Mouse (Mus musculus): ENCODE data around the gene Sec63. TPM values are rescaled to one million over a fixed set of nuclear protein-coding genes. Genes with fewer than 3 reads are reported as not detected.

The Sec63 gene
- polyA plus RNA-seq, 1 experiment, result 35.1 TPM

DNA sequence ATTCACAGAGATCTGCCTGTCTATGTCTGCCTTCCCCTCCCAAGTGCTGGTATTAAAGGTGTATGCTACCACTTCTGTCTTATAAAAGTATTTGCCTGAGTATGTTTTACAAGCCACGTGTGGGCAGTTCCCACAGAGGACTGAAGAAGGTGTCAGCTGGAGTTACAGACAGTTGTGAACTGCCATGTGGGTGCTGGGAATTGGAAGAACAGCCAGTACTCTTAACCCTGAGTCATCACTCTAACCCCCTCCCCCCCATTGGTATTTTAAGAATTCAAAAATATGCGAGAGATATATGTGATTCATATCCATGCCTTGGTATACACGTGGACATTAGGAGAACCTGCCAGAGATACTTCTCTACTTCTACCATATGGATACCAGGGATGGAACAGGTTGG is 20.4 kb downstream of the Sec63 start:
- H3K27me3 ChIP-seq (ENCODE audit: control insufficient read depth, insufficient read depth, low read length, poor library complexity, severe bottlenecking), result no peaks in the 10 kb centered on the region
- H3K36me3 ChIP-seq (ENCODE audit: control insufficient read depth, insufficient read depth, low read length, poor library complexity, severe bottlenecking), result no peaks in the 10 kb centered on the region; the same call in 1 of the 2 replicates
- H3K27ac ChIP-seq (ENCODE audit: insufficient read depth, low read length), result no peak overlapping the region
- no peaks in the 10 kb centered on the region for H3K4me1 ChIP-seq (ENCODE audit: control insufficient read depth, insufficient read depth, low read length)
- H3K4me3 ChIP-seq (ENCODE audit: low read depth, low read length), result no peak overlapping the region
- no peak for TF ChIP-seq CTCF (IDR thresholded peaks at IDR 0.05; ENCODE audit: low read depth, low read length)
- TF ChIP-seq POLR2A (IDR thresholded peaks at IDR 0.05; ENCODE audit: insufficient read depth, low read length), result no peak
- TF ChIP-seq EP300 (IDR thresholded peaks at IDR 0.05; ENCODE audit: insufficient read depth, low read depth, low read length), result no peak
- H3K9ac ChIP-seq (ENCODE audit: low read depth, poor library complexity, severe bottlenecking), result no peak overlapping the region
- H3K9me3 ChIP-seq (replicated peaks; ENCODE audit: control insufficient read depth, insufficient read depth, low read length, poor library complexity, severe bottlenecking), result no peaks in the 10 kb centered on the region

- H3K27me3 ChIP-seq (ENCODE audit: control insufficient read depth, insufficient read depth, low read length, poor library complexity, severe bottlenecking), result no peaks in the 10 kb centered on the region
- no peak overlapping the region for H3K27ac ChIP-seq (ENCODE audit: insufficient read depth, low read length)
- no peak overlapping the region for H3K4me3 ChIP-seq (ENCODE audit: low read depth, low read length)
- H3K9ac ChIP-seq (ENCODE audit: low read depth, poor library complexity, severe bottlenecking), result no peak overlapping the region
- H3K9me3 ChIP-seq (replicated peaks; ENCODE audit: control insufficient read depth, insufficient read depth, low read length, poor library complexity, severe bottlenecking), result no peaks in the 10 kb centered on the region
- TF ChIP-seq EP300 (IDR thresholded peaks at IDR 0.05; ENCODE audit: insufficient read depth, low read depth, low read length) (no peak), POLR2A (IDR thresholded peaks at IDR 0.05; ENCODE audit: insufficient read depth, low read length) (no peak), CTCF (IDR thresholded peaks at IDR 0.05; ENCODE audit: low read depth, low read length) (no peak)
- no peaks in the 10 kb centered on the region for H3K4me1 ChIP-seq (ENCODE audit: control insufficient read depth, insufficient read depth, low read length)
- peaks cover 7% of the 10 kb centered on the region; the same call in 1 of the 2 replicates for H3K36me3 ChIP-seq (ENCODE audit: control insufficient read depth, insufficient read depth, low read length, poor library complexity, severe bottlenecking)
Observed at GRCm38 (mm10) chr10:42800922-42801321, 39.6 kb downstream of the Sec63 start.

- Histone ChIP-seq H3K4me1 (ENCODE audit: control insufficient read depth, insufficient read depth, low read length) (no peaks in the 10 kb centered on the region), H3K9me3 (replicated peaks; ENCODE audit: control insufficient read depth, insufficient read depth, low read length, poor library complexity, severe bottlenecking) (no peaks in the 10 kb centered on the region), H3K9ac (ENCODE audit: low read depth, poor library complexity, severe bottlenecking) (no peak overlapping the region), H3K4me3 (ENCODE audit: low read depth, low read length) (no peak overlapping the region), H3K27ac (ENCODE audit: insufficient read depth, low read length) (no peak overlapping the region), H3K27me3 (ENCODE audit: control insufficient read depth, insufficient read depth, low read length, poor library complexity, severe bottlenecking) (no peaks in the 10 kb centered on the region), H3K36me3 (ENCODE audit: control insufficient read depth, insufficient read depth, low read length, poor library complexity, severe bottlenecking) (peaks cover 2% of the 10 kb centered on the region)
- TF ChIP-seq POLR2A (IDR thresholded peaks at IDR 0.05; ENCODE audit: insufficient read depth, low read length) (no peak), CTCF (IDR thresholded peaks at IDR 0.05; ENCODE audit: low read depth, low read length) (no peak), EP300 (IDR thresholded peaks at IDR 0.05; ENCODE audit: insufficient read depth, low read depth, low read length) (no peak)
Observed at GRCm38 (mm10) chr10:42825923-42826322, 64.6 kb downstream of the Sec63 start.

DNA sequence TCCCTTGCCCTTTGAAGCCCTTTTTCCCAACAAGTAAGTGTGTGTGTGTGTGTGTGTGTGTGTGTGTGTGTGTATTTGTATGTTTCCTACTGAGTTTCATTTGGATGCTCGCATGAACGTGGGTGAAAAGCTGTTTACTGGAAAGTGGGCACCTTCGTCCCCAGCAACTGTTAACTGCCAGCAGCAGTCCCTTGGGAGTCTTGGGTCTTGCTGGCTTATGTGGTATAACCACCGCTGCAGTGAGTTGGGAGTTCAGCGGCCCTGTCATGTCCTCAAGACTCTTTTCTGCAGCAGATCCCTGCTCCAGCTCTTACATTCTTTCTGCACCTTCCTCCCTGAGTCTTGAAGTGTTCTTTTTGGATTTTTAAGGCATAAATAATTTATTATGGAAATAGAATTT is 65.9 kb downstream of the Sec63 start:
- no peak overlapping the region for H3K9ac ChIP-seq (ENCODE audit: low read depth, poor library complexity, severe bottlenecking)
- H3K4me1 ChIP-seq (ENCODE audit: control insufficient read depth, insufficient read depth, low read length), result no peaks in the 10 kb centered on the region
- H3K27ac ChIP-seq (ENCODE audit: insufficient read depth, low read length), result no peak overlapping the region
- no peaks in the 10 kb centered on the region for H3K9me3 ChIP-seq (replicated peaks; ENCODE audit: control insufficient read depth, insufficient read depth, low read length, poor library complexity, severe bottlenecking)
- H3K4me3 ChIP-seq (ENCODE audit: low read depth, low read length), result no peak overlapping the region
- no peaks in the 10 kb centered on the region for H3K27me3 ChIP-seq (ENCODE audit: control insufficient read depth, insufficient read depth, low read length, poor library complexity, severe bottlenecking)
- TF ChIP-seq EP300 (IDR thresholded peaks at IDR 0.05; ENCODE audit: insufficient read depth, low read depth, low read length) (no peak), CTCF (IDR thresholded peaks at IDR 0.05; ENCODE audit: low read depth, low read length) (no peak), POLR2A (IDR thresholded peaks at IDR 0.05; ENCODE audit: insufficient read depth, low read length) (no peak)
- H3K36me3 ChIP-seq (ENCODE audit: control insufficient read depth, insufficient read depth, low read length, poor library complexity, severe bottlenecking), result peaks cover 2% of the 10 kb centered on the region

GRCm38 (mm10) chr10:42830007-42830406 is 68.7 kb downstream of the Sec63 start:
- Histone ChIP-seq H3K36me3 (ENCODE audit: control insufficient read depth, insufficient read depth, low read length, poor library complexity, severe bottlenecking) (peaks cover 2% of the 10 kb centered on the region), H3K9ac (ENCODE audit: low read depth, poor library complexity, severe bottlenecking) (no peak overlapping the region), H3K27ac (ENCODE audit: insufficient read depth, low read length) (no peak overlapping the region), H3K4me3 (ENCODE audit: low read depth, low read length) (no peak overlapping the region), H3K27me3 (ENCODE audit: control insufficient read depth, insufficient read depth, low read length, poor library complexity, severe bottlenecking) (no peaks in the 10 kb centered on the region), H3K9me3 (replicated peaks; ENCODE audit: control insufficient read depth, insufficient read depth, low read length, poor library complexity, severe bottlenecking) (no peaks in the 10 kb centered on the region), H3K4me1 (ENCODE audit: control insufficient read depth, insufficient read depth, low read length) (no peaks in the 10 kb centered on the region)
- no peak for TF ChIP-seq EP300 (IDR thresholded peaks at IDR 0.05; ENCODE audit: insufficient read depth, low read depth, low read length)
- TF ChIP-seq POLR2A (IDR thresholded peaks at IDR 0.05; ENCODE audit: insufficient read depth, low read length), result no peak
- TF ChIP-seq CTCF (IDR thresholded peaks at IDR 0.05; ENCODE audit: low read depth, low read length), result no peak

GRCm38 (mm10) chr10:42830409-42830808 is 69.1 kb downstream of the Sec63 start:
- no peak for TF ChIP-seq CTCF (IDR thresholded peaks at IDR 0.05; ENCODE audit: low read depth, low read length)
- Histone ChIP-seq H3K36me3 (ENCODE audit: control insufficient read depth, insufficient read depth, low read length, poor library complexity, severe bottlenecking) (peaks cover 2% of the 10 kb centered on the region), H3K9ac (ENCODE audit: low read depth, poor library complexity, severe bottlenecking) (no peak overlapping the region), H3K4me3 (ENCODE audit: low read depth, low read length) (no peak overlapping the region), H3K27me3 (ENCODE audit: control insufficient read depth, insufficient read depth, low read length, poor library complexity, severe bottlenecking) (no peaks in the 10 kb centered on the region), H3K9me3 (replicated peaks; ENCODE audit: control insufficient read depth, insufficient read depth, low read length, poor library complexity, severe bottlenecking) (no peaks in the 10 kb centered on the region), H3K4me1 (ENCODE audit: control insufficient read depth, insufficient read depth, low read length) (no peaks in the 10 kb centered on the region), H3K27ac (ENCODE audit: insufficient read depth, low read length) (no peak overlapping the region)

Data from ES-Bruce4 (cell line).